Mouse (Mus musculus) stomach, postnatal 0 days (tissue): Measurements from ENCODE around the gene Paxx. TPM values are rescaled to one million over a fixed set of nuclear protein-coding genes. Genes with fewer than 3 reads are reported as not detected.

ENCODE experiments used
- ATAC-seq: fragments of 200-750 bp; cut with Nextera tagmentation; 2 replicates; pipeline ENCODE4 v1.8.0; 2017; ENCODE audit not compliant: low FRiP score, low TSS enrichment
- DNase-seq: peaks from one replicate; pipeline ENCODE4 v3.0.0-alpha.2; 2016; ENCODE audit warnings: low spot score
- H3K27ac ChIP-seq: fragments of 300-500 bp; sonication (generic); replicated peaks from 2 replicates; pipeline ENCODE4 v1.5.1; 2014; ENCODE audit warnings: mild to moderate bottlenecking, control low read depth
- H3K27me3 ChIP-seq: fragments of 300-500 bp; sonication (generic); 2 replicates; pipeline ENCODE4 v1.6.1; 2014; ENCODE audit warnings: low read length; ENCODE audit not compliant: control insufficient read depth, insufficient read depth
- H3K36me3 ChIP-seq: fragments of 300-500 bp; sonication (generic); 2 replicates; pipeline ENCODE4 v1.6.1; 2014; ENCODE audit warnings: low read length, mixed read lengths; ENCODE audit not compliant: control insufficient read depth, insufficient read depth
- H3K4me1 ChIP-seq: fragments of 300-500 bp; sonication (generic); replicated peaks from 2 replicates; pipeline ENCODE4 v1.6.1; 2014; ENCODE audit warnings: antibody characterized with exemption; ENCODE audit not compliant: control insufficient read depth, insufficient read depth
- H3K4me2 ChIP-seq: fragments of 300-500 bp; sonication (generic); replicated peaks from 2 replicates; pipeline ENCODE4 v1.6.1; 2014; ENCODE audit warnings: low read depth, mild to moderate bottlenecking, control low read depth, moderate library complexity
- H3K4me3 ChIP-seq: fragments of 300-500 bp; sonication (generic); 2 replicates; pipeline ENCODE4 v1.5.1; 2014; ENCODE audit warnings: low read depth, low read length, control low read depth
- H3K9ac ChIP-seq: fragments of 300-500 bp; sonication (generic); 2 replicates; pipeline ENCODE4 v1.6.1; 2014; ENCODE audit warnings: mild to moderate bottlenecking, low read length, control low read depth, mixed read lengths
- H3K9me3 ChIP-seq: fragments of 300-500 bp; sonication (generic); 2 replicates; pipeline ENCODE4 v1.6.1; 2016; ENCODE audit warnings: low read length; ENCODE audit not compliant: control insufficient read depth
- CTCF ChIP-seq: IDR thresholded peaks from 2 replicates; pipeline ENCODE4 v1.5.1; 2016; ENCODE audit warnings: antibody characterized with exemption, low read depth, mild to moderate bottlenecking, moderate library complexity
- EP300 ChIP-seq: optimal IDR thresholded peaks from 2 replicates; pipeline ENCODE3; 2016; ENCODE audit warnings: antibody characterized with exemption
- WGBS: fragments of 180-500 bp; shearing (Covaris S2); extraction: QIAGEN DNeasy Blood & Tissue Kit; methylation state at CpG from one replicate; pipeline ENCODE4 v1.1.7; 2014; 5-methylcytosine and 5-hydroxymethylcytosine counted together
- polyA plus RNA-seq: library from polyadenylated mRNA; unstranded; fragments of >200 nt; fragmentation: Nextera tagmentation; extraction: Ambion mirVana; gene quantifications from 2 replicates; pipeline ENCODE4 v1.2.1, GENCODE M21; 2015

Paxx gene
- polyA plus RNA-seq, 1 experiment from 2014 or later, result 51.7 TPM

GRCm38 (mm10) chr2:25502726-25503125 lies 41.8 kb upstream of the Paxx start:
- no peak overlapping the region; the same call in 1 of the 2 replicates for H3K9ac ChIP-seq
- DNase-seq (peak; percentile 60), ATAC-seq (peak; percentile 68)
- no peak overlapping the region for H3K4me2 ChIP-seq
- no peak overlapping the region for H3K4me3 ChIP-seq
- no peaks in the 10 kb centered on the region for H3K9me3 ChIP-seq
- TF ChIP-seq EP300, result peak; percentile 41
- no peak for TF ChIP-seq CTCF
- WGBS, result 61% methylated on average over 3 of the region's 3 CpGs
- peak overlapping the region; percentile 86 for H3K27ac ChIP-seq
- H3K36me3 ChIP-seq, result peaks cover 7% of the 10 kb centered on the region; the same call in 1 of the 2 replicates
- H3K4me1 ChIP-seq, result 0 out of 2 replicates have a peak, but pooled peaks cover 10% of the 10 kb centered on the region
- no peaks in the 10 kb centered on the region for H3K27me3 ChIP-seq

- Histone ChIP-seq H3K4me3 (peak within 1 kb of the TSS; percentile 84), H3K36me3 (peaks cover 7% of the 10 kb centered on the region; the same call in 1 of the 2 replicates), H3K27me3 (no peaks in the 10 kb centered on the region), H3K4me2 (peak within 1 kb of the TSS; percentile 89), H3K9ac (peak within 1 kb of the TSS; percentile 97), H3K9me3 (no peaks in the 10 kb centered on the region), H3K4me1 (0 out of 2 replicates have a peak, but pooled peaks cover 10% of the 10 kb centered on the region), H3K27ac (peak within 1 kb of the TSS; percentile 86)
- TF ChIP-seq CTCF (peak; percentile 22; the same call in 1 of the 2 replicates), EP300 (no peak)
- ATAC-seq (no peak), DNase-seq (no peak)
- 71% methylated on average over 20 of the region's 20 CpGs for WGBS
Measured at GRCm38 (mm10) chr2:25501593-25502486, 40.9 kb upstream of the Paxx start, which contains the start of gene C8g. TSS of gene C8g (minus strand) at chr2:25501719.

GRCm38 (mm10) chr2:25500576-25501405 lies 39.9 kb upstream of the Paxx start, which contains the start of gene Fbxw5:
TSS of gene Fbxw5 (plus strand) at chr2:25500750.
- 0% methylated on average over 41 of the region's 44 CpGs for WGBS
- 0 out of 2 replicates have a peak, but pooled peaks cover 10% of the 10 kb centered on the region for H3K4me1 ChIP-seq
- H3K27ac ChIP-seq, result peak within 1 kb of the TSS; percentile 86
- H3K9ac ChIP-seq, result peak within 1 kb of the TSS; percentile 97
- peaks cover 7% of the 10 kb centered on the region; the same call in 1 of the 2 replicates for H3K36me3 ChIP-seq
- no peaks in the 10 kb centered on the region for H3K9me3 ChIP-seq
- TF ChIP-seq EP300 (no peak), CTCF (no peak)
- H3K27me3 ChIP-seq, result no peaks in the 10 kb centered on the region
- peak; percentile 97 for DNase-seq
- peak within 1 kb of the TSS; percentile 89 for H3K4me2 ChIP-seq
- ATAC-seq, result peak; percentile 84
- H3K4me3 ChIP-seq, result peak within 1 kb of the TSS; percentile 84

- DNase-seq, result no peak
- peak overlapping the region; percentile 45 for H3K9ac ChIP-seq
- peak; percentile 2; the same call in 1 of the 2 replicates for ATAC-seq
- peaks cover 2% of the 10 kb centered on the region; the same call in 1 of the 2 replicates for H3K36me3 ChIP-seq
- no peak overlapping the region; the same call in 1 of the 2 replicates for H3K27ac ChIP-seq
- no peak for TF ChIP-seq CTCF
- TF ChIP-seq EP300, result no peak
- no peaks in the 10 kb centered on the region for H3K9me3 ChIP-seq
- H3K4me1 ChIP-seq, result 0 out of 2 replicates have a peak, but pooled peaks cover 10% of the 10 kb centered on the region
- H3K4me3 ChIP-seq, result peak overlapping the region; percentile 84; the same call in 1 of the 2 replicates
- peak overlapping the region; percentile 50 for H3K4me2 ChIP-seq
- 69% methylated on average over 6 of the region's 6 CpGs for WGBS
- no peaks in the 10 kb centered on the region for H3K27me3 ChIP-seq
Measured at GRCm38 (mm10) chr2:25500071-25500575, 39.2 kb upstream of the Paxx start.

- Histone ChIP-seq H3K9ac (no peak overlapping the region), H3K36me3 (no peaks in the 10 kb centered on the region), H3K4me3 (no peak overlapping the region), H3K9me3 (no peaks in the 10 kb centered on the region), H3K27ac (no peak overlapping the region), H3K4me1 (0 out of 2 replicates have a peak, but pooled peaks cover 10% of the 10 kb centered on the region), H3K4me2 (no peak overlapping the region), H3K27me3 (no peaks in the 10 kb centered on the region)
- ATAC-seq (no peak), DNase-seq (no peak)
- 67% methylated on average over 15 of the region's 15 CpGs for WGBS
- TF ChIP-seq CTCF (peak; percentile 20; the same call in 1 of the 2 replicates), EP300 (no peak)
Measured at GRCm38 (mm10) chr2:25498622-25499478, 38.0 kb upstream of the Paxx start.
